Mouse (Mus musculus) Muller cell, postnatal 12 days (primary cell): Measurements from ENCODE around the gene Atp1a1.

ENCODE experiments used
- DNase-seq: peaks from one replicate; pipeline ENCODE4 v3.0.0-alpha.2; 2015; ENCODE audit errors: inconsistent ontology term

The Atp1a1 gene

GRCm38 (mm10) chr3:101604550-101605223, at the start of gene Atp1a1:
Gene Atp1a1 (minus strand): TSS chr3:101604684.
- DNase-seq = peak; percentile 98

GRCm38 (mm10) chr3:101653446-101653845, 49.0 kb upstream of the Atp1a1 start:
- DNase-seq = no peak

GRCm38 (mm10) chr3:101652967-101653366, 48.5 kb upstream of the Atp1a1 start:
- DNase-seq = no peak

GRCm38 (mm10) chr3:101650328-101650727, 45.8 kb upstream of the Atp1a1 start:
- DNase-seq = no peak

GRCm38 (mm10) chr3:101649271-101649670, 44.8 kb upstream of the Atp1a1 start:
- peak; percentile 46 for DNase-seq

GRCm38 (mm10) chr3:101648096-101648793, 43.8 kb upstream of the Atp1a1 start:
- no peak for DNase-seq

- peak; percentile 62 for DNase-seq
Measured at GRCm38 (mm10) chr3:101646806-101647205, 42.3 kb upstream of the Atp1a1 start.

- DNase-seq = no peak
Measured at GRCm38 (mm10) chr3:101645569-101646106, 41.2 kb upstream of the Atp1a1 start.

- DNase-seq = no peak
Measured at GRCm38 (mm10) chr3:101644062-101644802, 39.7 kb upstream of the Atp1a1 start.

- no peak for DNase-seq
Measured at GRCm38 (mm10) chr3:101643264-101643663, 38.8 kb upstream of the Atp1a1 start.

- no peak for DNase-seq
Measured at GRCm38 (mm10) chr3:101638223-101638622, 33.7 kb upstream of the Atp1a1 start.

GRCm38 (mm10) chr3:101636510-101636909, 32.0 kb upstream of the Atp1a1 start:
- DNase-seq = no peak

GRCm38 (mm10) chr3:101636086-101636485, 31.6 kb upstream of the Atp1a1 start:
- DNase-seq = peak; percentile 71

- DNase-seq = no peak
Measured at GRCm38 (mm10) chr3:101634141-101634900, 29.8 kb upstream of the Atp1a1 start.

- peak; percentile 59 for DNase-seq
Measured at GRCm38 (mm10) chr3:101628255-101628654, 23.8 kb upstream of the Atp1a1 start.

- DNase-seq = no peak
Measured at GRCm38 (mm10) chr3:101624287-101624686, 19.8 kb upstream of the Atp1a1 start.

- DNase-seq = no peak
Measured at GRCm38 (mm10) chr3:101619017-101619416, 14.5 kb upstream of the Atp1a1 start.

- DNase-seq = no peak
Measured at GRCm38 (mm10) chr3:101618505-101618904, 14.0 kb upstream of the Atp1a1 start.

GRCm38 (mm10) chr3:101617451-101617850, 13.0 kb upstream of the Atp1a1 start:
- DNase-seq = no peak

GRCm38 (mm10) chr3:101617007-101617406, 12.5 kb upstream of the Atp1a1 start:
- no peak for DNase-seq

- no peak for DNase-seq
Measured at GRCm38 (mm10) chr3:101615856-101616255, 11.4 kb upstream of the Atp1a1 start.
